Mouse (Mus musculus) C2C12 (cell line): Measurements from ENCODE around the gene Tm2d1. TPM values are rescaled to one million over a fixed set of nuclear protein-coding genes. Genes with fewer than 3 reads are reported as not detected.

Experiments
- H3K27me3 ChIP-seq: one replicate; pipeline ENCODE4 v1.6.1; 2011; ENCODE audit not compliant: control insufficient read depth, insufficient read depth, insufficient read length
- H3K36me3 ChIP-seq: one replicate; pipeline ENCODE4 v1.6.1; 2011; ENCODE audit not compliant: control insufficient read depth, insufficient read depth
- H3K4me3 ChIP-seq: one replicate; pipeline ENCODE4 v1.5.1; 2011; ENCODE audit warnings: mild to moderate bottlenecking, control low read depth; ENCODE audit not compliant: poor library complexity, insufficient read depth, severe bottlenecking
- H3K79me2 ChIP-seq: one replicate; pipeline ENCODE4 v1.6.1; 2011; ENCODE audit not compliant: control insufficient read depth, insufficient read depth
- H3K79me3 ChIP-seq: one replicate; pipeline ENCODE4 v1.6.1; 2011; ENCODE audit warnings: low read depth, control low read depth
- H3ac ChIP-seq: one replicate; pipeline ENCODE3; 2011; ENCODE audit warnings: low read depth; ENCODE audit not compliant: control insufficient read depth, insufficient read length
- CEBPB ChIP-seq: IDR thresholded peaks from one replicate; pipeline ENCODE4 v1.6.1; 2011; ENCODE audit warnings: low read depth, mild to moderate bottlenecking, control low read depth, moderate library complexity
- CTCF ChIP-seq: IDR thresholded peaks from one replicate; pipeline ENCODE4 v1.5.1; 2011; ENCODE audit not compliant: control insufficient read depth, insufficient read depth, insufficient read length
- FOSL1 ChIP-seq: IDR thresholded peaks from one replicate; pipeline ENCODE4 v1.8.0; 2011; ENCODE audit warnings: mild to moderate bottlenecking, low read length; ENCODE audit not compliant: poor library complexity, insufficient read depth, severe bottlenecking
- MAX ChIP-seq: IDR thresholded peaks from one replicate; pipeline ENCODE4 v1.6.1; 2011; ENCODE audit warnings: mild to moderate bottlenecking, control low read depth
- MYOD1 ChIP-seq: IDR thresholded peaks from one replicate; pipeline ENCODE4 v1.6.1; 2011; ENCODE audit warnings: low read depth; ENCODE audit not compliant: control insufficient read depth, insufficient read length
- MYOG ChIP-seq: IDR thresholded peaks from one replicate; pipeline ENCODE4 v1.6.1; 2011; ENCODE audit not compliant: control insufficient read depth, insufficient read length; ENCODE audit errors: extremely low read depth
- USF1 ChIP-seq: IDR thresholded peaks from one replicate; pipeline ENCODE4 v1.6.1; 2011; ENCODE audit warnings: low read depth, mild to moderate bottlenecking, control low read depth, moderate library complexity
- polyA plus RNA-seq: library from polyadenylated mRNA; unstranded; fragments of >200 nt; fragmentation: generic; extraction: Trizol; gene quantifications from one replicate; pipeline ENCODE4 v1.2.1, GENCODE M21; 2012; ENCODE audit warnings: missing spikeins

Gene Tm2d1
- polyA plus RNA-seq, 1 experiment = 24.8 TPM

- Histone ChIP-seq H3K79me3 (no peaks in the 10 kb centered on the region), H3K27me3 (no peaks in the 10 kb centered on the region), H3ac (no peak overlapping the region), H3K79me2 (no peaks in the 10 kb centered on the region), H3K36me3 (no peaks in the 10 kb centered on the region), H3K4me3 (no peak overlapping the region)
- no peak for TF ChIP-seq MAX
- no peak for TF ChIP-seq FOSL1
- no peak for TF ChIP-seq CEBPB
- TF ChIP-seq MYOG = no peak
- no peak for TF ChIP-seq MYOD1
- no peak for TF ChIP-seq USF1
- TF ChIP-seq CTCF = no peak
Measured at GRCm38 (mm10) chr4:98401584-98401962, 18.5 kb upstream of the Tm2d1 start.

- TF ChIP-seq FOSL1 = no peak
- TF ChIP-seq MYOG = no peak
- no peak for TF ChIP-seq CEBPB
- TF ChIP-seq USF1 = no peak
- no peak for TF ChIP-seq MAX
- TF ChIP-seq MYOD1 = no peak
- TF ChIP-seq CTCF = no peak
- H3K79me2 ChIP-seq = no peaks in the 10 kb centered on the region
- no peaks in the 10 kb centered on the region for H3K79me3 ChIP-seq
- H3K4me3 ChIP-seq = no peak overlapping the region
- no peaks in the 10 kb centered on the region for H3K27me3 ChIP-seq
- no peak overlapping the region for H3ac ChIP-seq
- H3K36me3 ChIP-seq = no peaks in the 10 kb centered on the region
Measured at GRCm38 (mm10) chr4:98400926-98401583, 17.9 kb upstream of the Tm2d1 start.

GRCm38 (mm10) chr4:98395690-98396437 is 12.8 kb upstream of the Tm2d1 start, which contains the start of gene Patj:
TSS of gene Patj (plus strand) at chr4:98395785.
- Histone ChIP-seq H3K36me3 (no peaks in the 10 kb centered on the region), H3K27me3 (no peaks in the 10 kb centered on the region), H3K79me2 (no peaks in the 10 kb centered on the region), H3ac (peak within 1 kb of the TSS; percentile 75), H3K4me3 (peak within 1 kb of the TSS; percentile 25), H3K79me3 (no peaks in the 10 kb centered on the region)
- TF ChIP-seq CTCF = no peak
- TF ChIP-seq MYOG = no peak
- TF ChIP-seq MYOD1 = no peak
- no peak for TF ChIP-seq CEBPB
- TF ChIP-seq FOSL1 = no peak
- no peak for TF ChIP-seq USF1
- no peak for TF ChIP-seq MAX

- Histone ChIP-seq H3K4me3 (peak overlapping the region; percentile 25), H3K79me2 (no peaks in the 10 kb centered on the region), H3K36me3 (no peaks in the 10 kb centered on the region), H3K79me3 (no peaks in the 10 kb centered on the region), H3ac (peak overlapping the region; percentile 75), H3K27me3 (no peaks in the 10 kb centered on the region)
- TF ChIP-seq CTCF (no peak), MYOG (no peak), CEBPB (no peak), MYOD1 (no peak), FOSL1 (no peak), MAX (no peak), USF1 (no peak)
Measured at GRCm38 (mm10) chr4:98395346-98395689, 12.2 kb upstream of the Tm2d1 start.

GRCm38 (mm10) chr4:98385036-98385435 is 1.9 kb upstream of the Tm2d1 start:
- Histone ChIP-seq H3K27me3 (no peaks in the 10 kb centered on the region), H3K79me2 (peaks cover 18% of the 10 kb centered on the region), H3K4me3 (no peak overlapping the region), H3K36me3 (no peaks in the 10 kb centered on the region), H3ac (no peak overlapping the region), H3K79me3 (peaks cover 8% of the 10 kb centered on the region)
- TF ChIP-seq MYOD1 = no peak
- TF ChIP-seq FOSL1 = no peak
- no peak for TF ChIP-seq MYOG
- no peak for TF ChIP-seq MAX
- no peak for TF ChIP-seq CEBPB
- TF ChIP-seq CTCF = no peak
- no peak for TF ChIP-seq USF1

GRCm38 (mm10) chr4:98376943-98377342 is 6.2 kb downstream of the Tm2d1 start:
- Histone ChIP-seq H3K27me3 (no peaks in the 10 kb centered on the region), H3K4me3 (no peak overlapping the region), H3K36me3 (peaks cover 30% of the 10 kb centered on the region), H3K79me3 (peaks cover 10% of the 10 kb centered on the region), H3ac (no peak overlapping the region), H3K79me2 (peaks cover 34% of the 10 kb centered on the region)
- no peak for TF ChIP-seq MYOD1
- no peak for TF ChIP-seq CEBPB
- TF ChIP-seq MAX = no peak
- no peak for TF ChIP-seq USF1
- no peak for TF ChIP-seq CTCF
- TF ChIP-seq MYOG = no peak
- TF ChIP-seq FOSL1 = no peak
